Mouse (Mus musculus) layer of hippocampus, postnatal 36 days (tissue): ENCODE data around the gene Fnbp1l. TPM values are rescaled to one million over a fixed set of nuclear protein-coding genes. Genes with fewer than 3 reads are reported as not detected.

Experiments
- DNase-seq, 2 experiments: peaks; one replicate each; pipeline ENCODE4 v3.0.0; 2022
- total RNA-seq, 2 experiments: library from RNA; stranded (reverse); gene quantifications; 2 replicates each; pipeline ENCODE4 v1.2.3; 2021

Fnbp1l gene
- total RNA-seq, 2 experiments from 2014 or later: 30.4 to 35.0 TPM

- no peak for DNase-seq
These were observed 99.2 kb downstream of the Fnbp1l start for GRCm38 (mm10) chr3:122520365-122520764.

GRCm38 (mm10) chr3:122519082-122519481, 100.4 kb downstream of the Fnbp1l start:
- no peak for DNase-seq

- DNase-seq: no peak
These were observed 101.2 kb downstream of the Fnbp1l start for GRCm38 (mm10) chr3:122518231-122518736.

DNA sequence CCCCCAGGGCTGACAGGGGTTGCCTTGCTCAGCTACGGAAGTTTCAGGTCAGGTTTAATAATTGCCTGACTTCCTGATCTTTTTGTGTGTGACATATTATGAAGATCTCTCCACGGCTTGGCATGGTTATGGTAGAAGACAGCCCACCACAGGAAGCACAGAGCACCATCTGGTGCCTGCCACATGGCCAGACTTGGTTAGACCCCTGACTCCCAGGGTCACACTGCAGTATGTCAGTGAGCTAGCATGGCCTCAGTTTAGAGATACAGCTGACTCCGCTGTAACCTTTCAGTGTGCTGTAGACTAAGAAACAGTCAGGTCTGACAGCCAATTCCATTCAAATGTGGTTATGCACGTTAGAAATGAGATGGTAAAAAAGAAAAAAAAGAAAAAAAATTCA, 101.8 kb downstream of the Fnbp1l start:
- no peak for DNase-seq

DNA sequence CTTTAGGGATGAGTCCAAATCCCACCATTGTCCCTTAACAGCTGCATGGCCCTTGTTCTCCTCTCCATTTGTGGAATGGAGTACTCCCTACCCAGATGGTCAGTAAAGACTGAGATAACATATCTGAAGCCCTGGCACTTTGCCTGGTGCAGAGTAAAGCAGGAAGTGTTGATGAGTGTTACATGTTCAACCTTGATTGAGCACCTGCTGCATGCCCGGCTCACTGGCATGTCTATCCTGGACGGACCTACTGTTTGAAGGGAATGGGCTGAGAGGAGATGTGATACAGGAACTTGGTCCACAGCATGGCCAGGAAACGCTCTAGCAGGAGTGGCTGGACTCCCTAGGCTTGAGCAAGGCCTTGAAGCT, 103.2 kb downstream of the Fnbp1l start:
- no peak for DNase-seq

GRCm38 (mm10) chr3:122515568-122516326, 103.8 kb downstream of the Fnbp1l start:
- no peak for DNase-seq

- no peak for DNase-seq
These were observed 106.7 kb downstream of the Fnbp1l start for GRCm38 (mm10) chr3:122512725-122513375.

DNA sequence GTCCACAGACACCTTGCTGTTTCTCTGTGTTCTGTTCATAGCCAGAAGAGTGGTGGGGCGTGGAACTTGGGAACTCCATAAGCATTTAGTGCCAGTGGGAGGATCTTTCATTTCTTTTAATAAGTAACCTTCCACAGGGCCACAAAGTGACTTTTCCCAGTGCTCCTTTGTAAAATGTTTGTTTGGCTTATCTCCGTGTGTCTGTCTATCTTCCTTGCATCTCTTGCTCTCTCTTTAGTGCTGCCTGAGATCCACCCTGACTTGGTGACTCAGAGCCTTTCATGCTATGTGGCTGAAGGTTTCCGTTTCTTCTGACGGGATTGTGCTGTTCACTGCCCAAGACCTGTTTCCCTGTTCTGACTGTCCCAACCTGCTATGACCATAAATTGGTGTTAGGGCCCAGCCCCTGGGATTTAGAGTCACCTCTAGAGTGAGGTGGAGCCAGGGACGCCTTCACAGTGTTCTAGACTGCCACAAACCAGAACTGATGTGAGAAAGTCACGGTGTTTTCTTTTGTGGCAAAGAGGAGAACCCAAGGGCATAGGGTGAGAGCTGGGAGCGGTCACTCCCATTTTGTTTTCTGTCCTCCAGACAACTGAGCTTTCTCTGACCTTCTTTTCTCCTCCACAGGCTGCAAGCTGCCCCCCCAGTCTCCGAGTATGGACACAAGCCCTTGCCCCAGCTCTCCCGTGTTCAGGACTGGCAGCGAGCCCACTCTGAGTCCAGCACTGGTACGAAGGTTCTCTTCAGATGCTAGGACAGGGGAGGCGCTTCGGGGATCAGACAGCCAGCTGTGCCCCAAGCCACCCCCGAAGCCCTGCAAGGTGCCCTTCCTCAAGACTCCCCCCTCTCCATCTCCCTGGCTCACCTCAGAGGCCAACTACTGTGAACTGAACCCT, 107.5 kb downstream of the Fnbp1l start:
- no peak for DNase-seq

GRCm38 (mm10) chr3:122510932-122511331, 108.6 kb downstream of the Fnbp1l start:
- DNase-seq: no peak

GRCm38 (mm10) chr3:122510240-122510750, 109.2 kb downstream of the Fnbp1l start:
- DNase-seq: no peak

DNA sequence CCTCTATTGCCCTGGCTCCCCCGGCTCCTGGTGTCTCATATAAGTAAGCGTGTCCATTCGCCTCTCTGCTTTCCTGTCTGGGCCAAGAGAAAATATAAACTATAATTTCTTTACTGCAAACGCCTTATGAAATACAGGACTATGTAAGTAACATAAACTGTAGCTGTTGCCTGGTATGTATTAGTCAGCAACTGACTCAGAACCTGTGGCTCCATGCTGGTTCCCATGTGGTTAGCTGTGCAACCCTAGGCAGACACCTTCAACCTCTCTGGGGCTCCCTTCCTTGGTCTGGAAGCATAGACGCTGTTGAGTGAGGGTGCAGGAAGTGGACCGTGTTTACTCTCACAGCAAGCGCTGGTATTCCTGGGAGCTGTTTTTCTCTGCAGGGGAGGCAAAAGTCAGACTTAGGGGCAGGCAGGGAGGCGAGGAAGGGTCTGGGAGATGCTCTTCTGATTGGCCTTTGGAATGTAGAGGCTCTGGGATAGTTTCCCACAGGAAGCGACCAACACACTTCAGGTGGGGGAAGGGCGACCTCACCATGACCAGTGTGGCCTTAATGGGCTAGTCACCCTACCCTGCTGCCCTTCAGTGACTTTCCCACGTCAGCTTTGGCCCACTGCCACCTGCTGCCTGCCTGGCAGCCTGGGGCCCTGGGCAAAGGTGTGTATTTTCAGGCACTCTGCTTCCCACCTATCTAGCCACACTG, 109.8 kb downstream of the Fnbp1l start:
- no peak for DNase-seq

GRCm38 (mm10) chr3:122509084-122509483, 110.4 kb downstream of the Fnbp1l start:
- no peak for DNase-seq

DNA sequence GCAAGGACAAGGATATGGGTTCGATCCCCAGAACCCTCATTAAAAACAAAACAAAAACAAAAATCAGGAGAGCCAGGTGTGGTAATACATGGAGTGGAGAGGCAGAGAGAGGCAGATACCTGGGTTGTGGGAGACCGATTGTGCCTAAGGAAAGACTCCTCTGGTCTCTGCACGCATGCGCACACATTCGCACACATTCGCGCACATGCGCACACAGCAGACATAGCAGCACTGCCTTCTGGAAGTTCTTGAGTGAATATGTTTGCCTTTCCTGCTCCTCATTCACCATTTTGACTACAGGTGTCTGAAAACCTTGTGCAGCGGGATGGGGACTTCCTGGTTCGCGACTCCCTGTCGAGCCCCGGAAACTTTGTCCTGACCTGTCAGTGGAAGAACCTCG, 111.7 kb downstream of the Fnbp1l start:
- DNase-seq: no peak

- DNase-seq: peak in 1 of 2 experiments; percentile 16
These were observed 113.1 kb downstream of the Fnbp1l start for GRCm38 (mm10) chr3:122506343-122506916.

- no peak for DNase-seq
These were observed 118.6 kb downstream of the Fnbp1l start for GRCm38 (mm10) chr3:122500929-122501328.

DNA sequence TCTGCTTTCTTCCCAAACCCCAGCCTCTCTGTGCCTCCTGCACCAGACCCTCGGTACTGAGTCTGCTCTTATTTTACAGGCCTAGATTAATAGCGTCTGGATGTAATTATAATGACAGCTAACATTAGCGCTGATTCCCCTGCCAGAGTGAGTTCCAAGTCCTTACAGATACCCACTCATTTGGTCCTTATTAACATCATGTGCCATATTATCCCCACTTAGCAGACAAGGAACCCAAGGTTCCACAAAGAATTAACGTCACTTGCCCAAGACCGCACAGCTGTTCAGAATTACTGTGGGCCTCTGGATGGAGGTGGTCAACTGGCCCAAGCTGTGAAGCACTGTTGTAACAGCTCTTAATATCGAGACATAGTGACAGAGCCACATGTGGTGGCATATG, 119.9 kb downstream of the Fnbp1l start:
- DNase-seq: no peak

GRCm38 (mm10) chr3:122498528-122498927, 121.0 kb downstream of the Fnbp1l start:
- DNase-seq: no peak

- no peak for DNase-seq
These were observed 121.6 kb downstream of the Fnbp1l start for GRCm38 (mm10) chr3:122497871-122498270.

DNA sequence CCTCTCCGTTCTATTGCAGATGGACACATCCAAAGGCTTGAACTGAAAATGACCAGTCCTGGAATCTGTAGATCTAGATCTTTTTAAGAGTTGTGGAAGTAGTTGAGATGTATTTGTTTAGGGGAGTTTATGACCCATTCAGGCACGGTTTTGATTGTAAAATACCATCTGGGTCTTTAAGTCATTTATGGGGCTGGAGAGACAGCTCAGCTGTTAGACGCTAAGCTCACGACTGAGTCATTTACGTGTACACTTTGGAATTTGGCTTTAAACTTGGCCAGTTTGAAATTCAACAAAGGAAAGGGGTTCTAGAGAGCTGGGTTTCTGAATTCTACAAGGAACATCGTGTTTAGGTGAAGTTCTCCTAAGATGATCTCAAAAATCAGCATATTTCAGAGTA, 124.8 kb downstream of the Fnbp1l start:
- no peak for DNase-seq

DNA sequence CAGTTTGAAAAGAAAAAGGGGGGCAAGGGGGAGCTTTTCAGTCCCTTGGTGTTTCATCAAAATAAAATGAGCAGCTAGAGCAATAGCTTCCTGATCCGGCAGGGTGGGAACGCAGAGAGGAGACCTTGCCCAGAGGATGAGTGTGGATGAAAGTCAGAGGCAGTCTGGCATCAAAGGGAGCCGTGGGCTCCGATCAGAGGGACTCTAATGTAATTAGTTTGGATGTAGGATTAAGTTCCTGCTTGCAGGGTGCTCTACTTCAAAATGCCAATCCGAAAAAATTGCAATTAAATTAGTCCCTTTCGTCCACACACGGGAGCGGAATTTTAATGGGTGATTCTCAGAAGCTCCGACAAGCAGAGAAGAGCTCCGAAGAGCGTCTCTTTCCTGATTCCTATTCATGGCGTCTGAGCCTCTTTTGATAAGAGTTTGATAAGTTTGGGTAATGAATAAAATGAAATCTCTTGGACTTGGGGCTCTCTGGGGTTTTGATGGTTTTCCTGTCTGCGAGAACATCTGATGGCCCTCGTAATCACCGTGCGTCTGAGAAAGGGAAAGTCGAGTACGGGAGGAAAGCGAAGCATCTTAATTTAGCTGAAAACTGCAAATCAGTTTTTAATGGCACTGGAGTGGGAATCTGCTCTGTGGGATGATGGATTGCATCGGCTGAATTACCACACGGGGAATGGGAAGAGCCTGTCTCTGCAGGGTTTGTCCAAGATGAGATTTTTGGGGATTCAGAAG, 126.5 kb downstream of the Fnbp1l start:
- DNase-seq: no peak

DNA sequence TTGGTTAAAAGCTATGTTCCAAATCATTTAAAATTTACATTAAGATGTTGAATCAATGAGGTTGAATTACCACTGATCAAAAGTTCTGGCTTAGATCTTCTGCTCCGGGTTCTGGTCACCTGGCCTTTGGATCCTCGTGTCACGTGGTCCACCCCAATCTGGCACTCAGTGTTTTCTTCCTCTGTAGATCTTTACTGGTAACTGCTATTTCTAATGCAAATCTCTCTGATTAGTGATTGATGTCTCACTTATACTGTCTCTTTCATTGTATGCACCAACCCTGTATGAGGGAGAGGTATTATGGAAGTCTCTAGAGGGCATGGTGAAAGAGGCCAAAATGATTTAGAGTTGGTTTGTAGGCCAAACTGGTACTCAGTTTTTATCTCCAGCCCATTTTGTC, 127.5 kb downstream of the Fnbp1l start:
- DNase-seq: no peak
